Mouse (Mus musculus) cerebellum, postnatal 10 days (tissue): ENCODE results near the gene Spink8.
A peak's percentile ranks its signal among the peaks of the same experiment; 100 is the strongest.

Source experiments
- DNase-seq, 2 experiments: peaks; one replicate each; pipeline ENCODE4 v3.0.0; 2021; ENCODE audit warnings: mixed read lengths in 2 of 2

Spink8 gene

GRCm38 (mm10) chr9:109874797-109875691 is 63.0 kb downstream of the Spink8 start, which contains the start of gene Cdc25a:
Gene Cdc25a (plus strand): TSS chr9:109875579.
- peak; percentile 99 for DNase-seq

- DNase-seq: peak; percentile 88 to 91
Measured at GRCm38 (mm10) chr9:109875695-109876601, 63.9 kb downstream of the Spink8 start.
